Mouse (Mus musculus): ENCODE data around the gene Rab6b.
A peak's percentile ranks its signal among the peaks of the same experiment; 100 is the strongest.

Rab6b gene

DNA sequence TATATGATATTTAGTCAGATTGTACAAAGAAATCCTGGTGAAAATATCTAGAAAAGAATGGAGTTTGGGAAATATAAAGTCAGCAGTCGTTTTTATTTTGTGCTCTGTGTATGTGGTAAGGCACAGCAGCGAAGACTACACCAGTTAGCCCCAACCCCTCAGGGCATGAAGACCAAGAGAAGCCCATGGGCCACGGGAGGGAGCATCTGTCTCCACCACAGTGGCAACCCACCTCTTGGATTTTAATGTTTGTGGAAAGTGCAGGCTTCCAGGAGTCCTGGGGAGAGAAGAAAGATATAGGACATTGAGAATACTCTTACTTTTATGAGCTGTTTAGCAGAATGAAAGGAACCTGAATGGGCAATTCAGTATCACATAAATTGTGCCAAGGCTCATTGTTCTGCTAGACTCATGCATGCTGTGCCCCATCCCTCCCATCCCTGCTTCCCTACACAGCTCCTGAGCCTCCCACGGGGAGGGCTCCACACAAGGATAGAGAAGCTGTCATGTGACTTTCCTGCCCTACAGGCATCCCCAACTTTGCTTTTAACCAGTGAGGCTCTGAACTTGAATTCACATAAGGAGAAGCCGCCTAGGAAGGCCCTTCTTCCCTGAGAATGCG lies 97.3 kb downstream of the Rab6b start:
- no peak for DNase-seq

DNA sequence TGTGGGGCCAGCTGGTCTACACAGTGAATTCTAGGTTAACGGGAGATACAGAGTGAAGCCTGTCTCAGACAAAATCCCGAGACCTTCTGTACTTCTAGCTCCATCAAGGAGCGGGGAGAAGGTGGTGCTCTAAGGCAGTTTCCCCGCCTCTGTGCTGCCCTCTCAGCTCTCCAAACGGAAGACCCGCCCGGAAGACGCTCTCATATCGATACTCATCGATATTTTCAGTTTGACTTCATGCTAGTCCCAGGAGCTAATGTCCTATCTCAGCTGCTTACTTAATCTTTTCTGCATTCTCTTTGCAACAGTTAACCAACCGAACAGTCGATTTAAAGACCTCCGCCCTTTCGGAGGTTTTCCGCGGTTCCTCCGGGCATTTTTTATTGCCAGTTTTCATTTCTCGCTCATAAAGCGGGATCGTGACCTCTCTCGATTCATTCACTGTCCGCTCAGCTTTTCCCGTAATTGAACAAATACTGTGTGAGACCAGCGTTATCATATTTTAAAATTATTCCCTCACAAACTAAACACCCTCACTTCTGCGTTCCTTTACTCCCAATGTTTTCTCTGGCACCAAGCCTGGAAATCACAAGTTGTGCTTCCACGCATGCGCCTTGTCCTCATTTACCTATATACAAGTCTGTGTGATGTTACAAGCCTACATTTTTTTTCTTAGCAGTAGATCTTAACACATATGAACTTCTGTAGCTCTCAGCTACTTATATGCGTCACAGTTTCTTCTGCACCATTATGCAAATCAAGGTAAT lies 101.2 kb downstream of the Rab6b start:
- DNase-seq = no peak

DNA sequence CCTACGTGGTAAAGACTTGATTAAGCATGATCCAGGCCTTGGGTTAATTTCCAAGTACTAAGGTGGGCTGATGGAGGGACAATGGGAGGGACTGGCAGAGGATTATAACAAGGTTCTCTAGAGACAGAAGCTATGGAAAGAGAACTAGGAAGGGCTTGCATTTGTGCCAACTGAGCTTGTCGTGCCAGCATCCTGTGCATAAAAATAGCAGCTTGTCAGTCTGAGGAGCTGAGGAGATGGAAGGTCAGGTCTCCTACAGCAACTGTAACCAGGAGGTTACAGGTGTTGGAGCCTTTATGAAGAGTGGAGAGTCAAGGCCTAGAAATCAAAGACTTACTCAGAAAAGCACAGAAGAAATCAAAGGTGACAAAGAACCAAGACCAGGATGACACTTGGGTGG lies 102.0 kb downstream of the Rab6b start:
- no peak for DNase-seq

DNA sequence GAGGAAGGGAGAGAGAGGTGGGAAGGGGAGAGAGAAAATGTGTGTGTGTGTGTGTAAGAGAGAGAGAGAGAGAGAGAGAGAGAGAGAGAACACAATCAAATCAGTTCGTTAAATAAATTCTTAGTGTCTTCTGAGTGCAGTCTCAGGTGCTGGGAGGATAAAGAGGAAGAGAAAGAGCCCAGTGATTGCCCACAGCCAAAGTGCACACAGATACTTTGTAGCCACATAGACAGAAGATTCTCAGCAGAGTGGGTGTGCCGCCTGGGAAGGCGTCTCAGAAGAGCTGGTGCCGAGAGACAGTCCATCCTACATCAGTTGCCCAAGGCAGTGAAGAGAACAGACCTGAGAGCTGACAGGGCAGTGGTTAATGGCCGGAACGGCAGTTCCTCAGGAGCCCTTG lies 102.7 kb downstream of the Rab6b start:
- no peak for DNase-seq

DNA sequence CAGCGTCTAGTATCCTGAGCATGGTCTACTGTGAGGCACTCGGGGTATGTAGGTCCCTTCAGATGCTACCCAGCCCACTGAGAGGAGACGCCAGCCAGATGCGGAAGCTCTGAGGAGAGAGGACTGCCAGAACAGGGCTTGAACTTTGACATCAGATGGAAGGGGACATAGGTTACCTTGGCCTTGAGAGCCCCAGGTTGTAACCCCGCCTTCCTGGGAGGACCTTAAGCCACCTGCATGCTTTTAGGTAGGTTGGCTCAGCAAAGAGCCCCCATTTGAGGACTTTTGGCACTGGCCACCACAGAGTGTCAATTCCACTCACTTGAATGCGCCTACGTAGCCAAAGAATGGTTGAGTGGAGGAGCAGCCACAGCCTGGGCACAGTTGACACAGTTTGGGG lies 113.1 kb downstream of the Rab6b start:
- DNase-seq = no peak

DNA sequence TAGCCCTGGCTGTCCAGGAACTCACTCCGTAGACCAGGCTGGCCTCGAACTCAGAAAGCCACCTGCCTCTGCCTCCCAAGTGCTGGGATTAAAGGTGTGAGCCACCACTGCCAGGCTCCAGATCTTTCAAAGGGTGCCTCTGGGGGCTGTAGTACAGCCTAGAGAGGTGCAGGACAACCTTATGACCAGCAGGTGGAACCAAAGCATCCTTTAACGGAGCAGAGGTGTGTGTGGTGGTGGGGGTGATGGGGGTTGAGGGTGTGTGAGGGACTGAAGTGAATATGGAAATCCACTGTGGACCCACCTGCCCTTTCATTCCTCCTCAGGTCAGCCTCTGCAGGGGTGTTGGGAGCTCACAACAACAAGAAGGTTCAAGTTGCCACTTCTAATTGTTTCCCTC lies 113.9 kb downstream of the Rab6b start:
- peak; percentile 30 for DNase-seq

DNA sequence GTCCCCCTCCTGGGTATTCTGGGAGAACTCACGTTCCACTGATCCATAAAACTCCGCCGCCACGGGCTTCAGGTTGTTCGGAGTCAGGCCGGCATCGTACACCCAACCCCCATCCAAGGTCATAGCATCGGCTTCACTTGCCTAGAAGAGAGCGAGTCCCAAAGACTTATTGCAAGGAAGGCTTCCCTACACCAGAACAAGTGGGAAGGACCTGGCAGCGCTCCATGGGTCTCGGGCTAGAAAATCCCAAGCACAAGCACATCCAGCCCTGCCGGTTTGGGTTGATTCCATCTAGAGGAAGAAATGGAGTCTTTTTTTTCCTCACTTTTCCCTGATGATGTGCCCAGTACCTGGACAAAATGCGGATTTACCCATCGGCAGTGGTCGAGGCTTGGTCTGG lies 115.2 kb downstream of the Rab6b start:
- no peak for DNase-seq

DNA sequence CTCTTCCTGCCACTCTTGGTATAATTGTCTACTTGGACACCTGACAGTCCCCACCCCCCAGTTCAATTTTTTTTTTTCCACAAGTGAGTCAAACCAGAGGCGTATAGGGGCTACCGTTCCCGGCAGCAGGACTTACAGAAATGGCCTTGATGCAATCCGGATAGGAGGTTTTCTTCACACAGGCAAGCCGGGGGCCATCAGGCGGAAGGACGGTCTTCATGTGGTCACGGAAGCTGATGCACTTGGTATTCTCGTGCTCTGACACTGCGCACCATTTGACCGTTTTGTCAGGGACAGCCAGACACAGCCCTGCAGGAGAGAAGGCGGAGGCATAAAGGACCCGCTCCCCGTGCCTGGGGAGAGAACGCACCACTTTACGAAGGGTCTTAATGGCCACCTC lies 116.2 kb downstream of the Rab6b start:
- DNase-seq = no peak

DNA sequence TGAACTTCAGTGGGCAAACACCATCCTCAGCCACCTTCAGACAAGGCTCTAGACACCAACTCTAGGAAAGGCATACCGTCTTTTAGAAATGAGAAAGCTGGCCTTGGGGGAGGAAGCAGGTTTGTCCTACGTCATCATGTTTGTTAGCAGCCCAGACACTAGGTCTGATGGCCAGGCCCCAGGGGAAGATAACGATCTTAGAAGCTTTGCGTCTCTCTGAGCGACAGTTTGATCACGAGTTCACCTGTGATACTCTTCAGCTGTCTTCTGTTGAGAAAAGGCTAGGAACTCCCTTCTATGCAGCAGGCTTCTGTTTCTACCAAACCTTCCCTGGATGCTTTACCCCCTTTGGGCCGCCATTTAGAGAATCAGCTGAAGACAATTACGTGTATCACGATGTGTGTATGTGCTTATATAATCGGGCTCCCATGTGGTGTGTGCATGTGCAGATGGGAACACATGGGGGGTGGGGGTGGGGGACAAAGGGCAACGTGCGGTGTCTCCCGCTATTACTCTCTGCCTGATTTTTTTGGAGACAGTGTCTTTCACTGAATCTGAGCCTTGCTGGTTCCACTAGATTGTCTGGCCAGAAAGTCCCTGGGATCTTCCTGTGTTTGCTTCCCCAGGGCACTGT lies 116.9 kb downstream of the Rab6b start:
- DNase-seq = no peak

DNA sequence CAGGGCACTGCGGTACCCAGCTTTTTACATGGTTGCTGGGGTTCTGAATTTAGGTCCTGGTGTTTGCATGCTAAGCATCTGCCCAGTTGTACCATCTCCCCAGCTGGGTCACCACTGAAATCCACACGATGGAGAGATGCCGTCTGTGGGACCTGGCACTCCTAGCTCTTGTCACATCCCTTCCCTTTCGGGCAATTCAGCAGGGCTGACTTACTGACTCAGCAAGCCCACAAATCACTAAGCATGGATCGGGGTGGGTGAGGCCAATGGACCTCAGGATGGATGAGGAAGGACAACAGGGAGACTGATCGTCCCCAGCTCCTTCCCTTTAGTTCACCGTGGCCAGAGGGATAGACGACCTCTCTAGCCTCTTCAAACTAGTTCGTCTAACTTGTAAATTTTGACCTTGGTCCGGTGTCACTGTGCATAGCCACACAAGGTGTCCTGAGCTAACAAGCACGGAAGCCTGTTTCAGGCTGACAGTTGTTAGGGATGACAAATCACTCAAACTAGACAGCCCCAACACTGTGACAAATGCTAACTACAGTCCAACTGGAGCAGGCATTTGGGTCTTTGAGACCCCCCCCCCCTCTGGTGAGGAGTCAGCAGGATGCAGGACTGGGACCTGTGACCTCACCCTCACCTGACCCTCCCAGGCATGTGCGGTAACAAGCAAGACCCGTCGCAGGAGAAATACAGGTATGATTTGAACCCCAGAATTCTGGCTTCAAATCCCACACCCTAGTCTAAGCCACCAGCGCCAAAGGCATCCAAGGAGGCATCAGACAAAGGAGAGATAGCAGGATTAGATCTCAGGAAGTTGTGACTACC lies 117.7 kb downstream of the Rab6b start:
- DNase-seq = no peak

DNA sequence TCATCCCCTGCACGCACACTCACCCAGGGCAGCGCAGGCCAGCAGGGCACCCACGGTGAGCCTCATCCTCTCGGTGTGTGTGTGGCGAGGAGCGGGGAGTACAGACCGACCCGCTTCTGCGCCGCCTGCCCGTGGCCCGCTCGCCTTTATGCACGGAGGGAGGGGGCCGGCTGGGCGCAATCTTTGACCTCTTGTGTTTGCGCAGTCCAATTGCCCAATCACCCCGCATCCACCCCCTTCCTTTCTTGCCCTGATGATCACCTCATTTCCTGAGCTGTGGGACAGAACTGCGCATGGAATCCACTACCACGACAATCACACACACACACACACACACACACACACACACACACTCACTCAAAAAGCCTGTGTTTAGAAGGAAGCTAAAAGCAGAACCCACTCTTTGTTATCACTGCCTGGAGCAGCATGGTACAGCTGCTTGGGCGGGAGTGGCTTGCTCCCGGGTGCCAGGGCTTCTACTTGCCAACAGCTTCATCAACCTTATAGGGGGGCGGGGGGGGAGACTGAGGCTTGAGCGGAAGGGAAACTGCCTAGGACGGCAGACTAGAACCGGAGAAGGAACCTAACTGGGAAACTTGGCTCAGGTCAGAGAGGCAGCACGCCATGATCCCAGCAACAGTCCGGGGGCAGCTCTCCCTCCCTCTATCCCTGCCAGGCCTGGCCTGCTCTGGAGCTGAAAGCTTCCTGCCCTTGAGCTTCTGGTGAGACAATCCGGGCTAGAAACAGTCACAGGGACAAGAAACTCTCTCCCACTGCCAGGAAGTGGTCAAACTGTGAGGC lies 118.8 kb downstream of the Rab6b start, which contains the start of the genes Gm20425 and Trf:
Gm20425 (minus strand) TSS at position 157 of the 801 bp plus-strand sequence.
Trf (minus strand) TSS at position 294 of the 801 bp plus-strand sequence.
- peak; percentile 44 for DNase-seq

DNA sequence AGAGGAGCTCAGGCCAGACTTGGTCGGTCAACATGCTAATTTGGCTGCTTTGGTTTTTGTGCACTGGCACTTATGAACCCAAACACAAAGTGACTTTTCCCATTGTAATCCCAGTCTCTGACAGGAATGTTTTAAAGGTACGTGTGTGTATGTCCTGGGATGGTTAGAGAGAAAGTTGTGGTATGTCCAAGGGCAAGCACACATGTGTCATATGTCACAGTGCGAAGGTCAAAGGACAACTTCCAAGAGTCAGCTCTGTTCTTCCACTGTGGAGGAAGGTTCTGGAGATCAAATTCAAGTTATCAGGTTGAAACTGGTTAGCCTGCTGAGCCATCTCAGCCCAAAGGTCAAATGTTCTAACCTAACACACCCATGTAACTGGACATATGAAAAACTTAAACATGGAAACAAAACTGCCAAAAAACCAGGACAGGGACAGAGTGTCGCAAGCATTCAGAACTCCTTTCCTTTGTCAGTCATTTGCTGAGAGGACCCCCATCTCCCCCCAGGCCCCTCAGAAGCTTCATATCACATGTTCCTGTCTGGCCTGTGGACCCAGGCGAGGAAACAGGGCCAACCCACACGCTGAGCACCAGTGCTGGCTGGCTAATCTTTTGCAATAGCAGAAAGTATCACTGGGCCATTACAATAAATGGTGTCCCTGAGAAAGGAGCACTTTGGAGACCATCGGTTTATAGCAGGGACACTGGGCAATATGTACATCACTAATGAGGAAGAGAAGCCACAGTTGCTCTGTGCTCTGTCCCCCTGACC lies 120.8 kb downstream of the Rab6b start:
- no peak for DNase-seq

DNA sequence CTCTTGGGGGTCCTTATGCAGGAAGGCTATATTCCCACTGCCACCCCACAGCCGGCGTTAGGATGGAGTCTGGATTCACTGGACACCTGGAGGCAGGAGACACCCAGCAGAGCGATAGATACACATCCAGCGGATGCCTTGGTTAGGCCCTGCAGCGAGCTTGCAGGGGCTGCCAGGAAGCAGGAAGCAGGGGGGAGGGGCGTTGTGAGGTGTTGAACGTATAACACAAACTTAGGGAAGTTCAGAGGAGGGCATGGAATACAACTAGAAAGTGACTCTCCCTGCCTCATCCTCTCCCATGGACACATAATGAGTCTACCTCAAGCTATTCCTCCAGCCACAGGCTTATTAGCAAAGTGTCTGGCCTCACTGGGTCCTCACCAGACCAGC lies 121.4 kb downstream of the Rab6b start:
- peak; percentile 36 for DNase-seq

DNA sequence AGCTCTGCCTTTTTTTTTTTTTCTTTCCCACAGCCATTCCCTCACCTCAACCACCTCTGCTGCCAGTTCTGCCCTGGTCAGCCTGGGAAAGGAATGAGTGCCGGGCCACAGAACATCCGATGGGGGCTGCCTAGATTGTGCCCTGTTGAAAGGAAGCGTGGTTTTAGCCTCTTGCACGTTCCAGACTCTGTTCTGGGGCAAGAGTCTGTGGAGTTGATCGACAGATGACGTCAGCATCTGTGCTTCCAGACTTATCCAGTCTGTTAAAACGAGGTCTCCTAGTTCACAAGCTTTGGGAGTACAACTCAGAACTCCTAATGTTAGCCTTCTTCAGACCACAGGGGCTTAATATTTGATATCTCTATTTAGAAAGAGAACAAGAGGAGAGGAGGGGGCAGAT lies 122.5 kb downstream of the Rab6b start:
- DNase-seq = no peak

DNA sequence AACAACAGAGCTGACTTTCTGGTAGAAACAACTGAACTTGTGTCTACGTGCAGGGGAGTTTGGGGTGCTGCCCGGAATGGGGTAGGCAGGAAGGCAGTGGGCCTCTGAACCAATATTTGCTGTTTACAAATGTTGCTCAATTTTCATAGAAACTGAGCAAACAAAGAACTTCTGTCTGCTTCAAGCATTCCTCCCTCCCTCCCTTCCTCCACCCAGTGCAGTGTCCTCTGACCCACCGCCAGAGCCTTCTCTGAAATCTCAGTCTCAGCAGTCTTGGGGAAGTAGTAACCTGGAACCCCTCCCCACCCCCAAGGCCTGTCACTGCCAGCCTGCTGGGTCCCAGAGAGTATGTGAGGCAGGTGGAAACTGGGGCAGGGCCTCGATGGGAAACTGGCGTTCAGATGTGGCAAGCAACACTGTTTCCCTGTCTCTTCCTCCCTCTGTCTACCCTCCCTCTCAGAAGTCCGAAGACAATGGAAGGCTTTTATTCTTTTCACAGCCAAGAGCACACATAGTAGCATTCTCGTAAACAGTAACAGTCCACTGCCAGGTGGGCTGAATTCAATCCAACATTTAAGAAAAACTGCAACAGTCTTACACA lies 123.1 kb downstream of the Rab6b start:
- no peak for DNase-seq
